Mouse (Mus musculus): Measurements from ENCODE around the gene Cbx5. TPM values are rescaled to one million over a fixed set of nuclear protein-coding genes. Genes with fewer than 3 reads are reported as not detected.

The Cbx5 gene
- polyA plus RNA-seq (2012; rRNA removed): 168 and 169 TPM in 2 replicates

GRCm38 (mm10) chr15:103239685-103240159 lies at the start of gene Cbx5:
Gene Cbx5 (minus strand): TSS chr15:103239816.

GRCm38 (mm10) chr15:103272419-103273279 lies 33.0 kb upstream of the Cbx5 start, which contains the start of gene Copz1:
Gene Copz1 (plus strand): TSS chr15:103272714.

GRCm38 (mm10) chr15:103257790-103258728 lies 18.4 kb upstream of the Cbx5 start, which contains the start of gene Nfe2:
Gene Nfe2 (minus strand): TSS chr15:103258403.

GRCm38 (mm10) chr15:103240160-103241028 lies 778 bp upstream of the Cbx5 start, which contains the start of gene Hnrnpa1:
Gene Hnrnpa1 (plus strand): TSS chr15:103240432.

GRCm38 (mm10) chr15:103167042-103167615 lies 72.5 kb downstream of the Cbx5 start, which contains the start of gene Smug1:
Gene Smug1 (minus strand): TSS chr15:103167092.

Other genes with a start within 250 kb of the Cbx5 start
- 0.50 and 15.2 TPM in 2 replicates for gene Hoxc8, start 249.2 kb downstream of the Cbx5 start, polyA plus RNA-seq (2012; rRNA removed)
- 1.4 and 40.6 TPM in 2 replicates for gene Hoxc6, start 241.6 kb downstream of the Cbx5 start, polyA plus RNA-seq (2012; rRNA removed)
- 0.94 and 24.0 TPM in 2 replicates for gene Hoxc4, start 220.9 kb downstream of the Cbx5 start, polyA plus RNA-seq (2012; rRNA removed)
- gene Smug1, start 72.7 kb downstream of the Cbx5 start, polyA plus RNA-seq (2012; rRNA removed): 16.9 and 31.1 TPM in 2 replicates
- gene Hnrnpa1, start 616 bp upstream of the Cbx5 start, polyA plus RNA-seq (2012; rRNA removed): 2,386 and 3,736 TPM in 2 replicates
- gene Nfe2, start 18.6 kb upstream of the Cbx5 start, polyA plus RNA-seq (2012; rRNA removed): 7.1 and 11.3 TPM in 2 replicates
- 176 and 188 TPM in 2 replicates for gene Copz1, start 32.9 kb upstream of the Cbx5 start, polyA plus RNA-seq (2012; rRNA removed)
- gene Gpr84, start 70.8 kb upstream of the Cbx5 start, polyA plus RNA-seq (2012; rRNA removed): 0.07 and 0.24 TPM in 2 replicates
- gene Zfp385a, start 100.3 kb upstream of the Cbx5 start, polyA plus RNA-seq (2012; rRNA removed): 18.0 and 22.2 TPM in 2 replicates
- gene Itga5, start 126.9 kb upstream of the Cbx5 start, polyA plus RNA-seq (2012; rRNA removed): 14.7 and 28.5 TPM in 2 replicates
- 0.28 and 0.57 TPM in 2 replicates for gene Gtsf1, start 190.7 kb upstream of the Cbx5 start, polyA plus RNA-seq (2012; rRNA removed)
- 0.19 and 0.20 TPM in 2 replicates for gene Gtsf2, start 208.7 kb upstream of the Cbx5 start, polyA plus RNA-seq (2012; rRNA removed)
- 2.1 and 2.9 TPM in 2 replicates for gene Nckap1l, start 214.0 kb upstream of the Cbx5 start, polyA plus RNA-seq (2012; rRNA removed)